Mouse (Mus musculus): Measurements from ENCODE around the gene Golgb1.
"Not testable (repeated sequence)": the region's sequence is repeated elsewhere in the genome, so short reads cannot be mapped to it uniquely, and the experiment has no call there.

The Golgb1 gene

DNA sequence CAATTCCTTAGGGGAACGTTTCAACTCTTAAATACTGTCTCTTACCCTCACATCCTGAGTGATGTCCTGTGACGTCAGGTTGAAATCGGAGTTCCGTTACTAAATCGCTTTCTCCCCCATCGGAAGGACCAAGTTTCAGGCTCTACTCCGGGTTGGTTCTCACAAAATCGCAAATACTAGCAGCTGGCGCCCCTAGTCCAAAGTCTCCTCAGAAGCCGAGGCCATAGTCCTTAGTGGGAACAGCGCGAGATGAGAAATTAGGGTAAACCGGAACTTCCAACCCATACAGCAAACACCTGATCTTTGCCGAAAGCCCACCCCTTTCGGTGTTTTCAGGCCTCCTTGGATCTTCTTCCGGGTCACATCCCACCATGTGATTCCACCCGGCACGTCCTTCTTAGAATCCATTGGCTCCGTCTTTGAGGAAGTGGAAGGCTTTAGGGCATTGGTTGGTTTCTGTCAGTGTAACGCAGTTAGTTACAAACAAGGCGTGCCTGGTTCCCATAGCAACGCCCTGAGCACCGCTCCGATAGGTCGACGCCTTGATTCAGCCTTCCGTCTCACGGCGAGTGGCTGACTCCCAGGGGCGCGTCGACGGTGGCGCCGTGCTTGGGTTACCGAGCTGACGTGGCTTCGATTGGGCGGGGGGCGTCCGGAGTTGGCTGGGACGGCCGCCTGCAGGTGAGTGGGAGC, at the start of gene Golgb1, which contains the start of gene Eaf2:
TSS of gene Golgb1 (plus strand) at position 558 of the 693 bp plus-strand sequence.
TSS of gene Eaf2 (minus strand) at position 421 of the 693 bp plus-strand sequence.
- peak; percentile 99 for DNase-seq (ENCODE audit: low read depth)

DNA sequence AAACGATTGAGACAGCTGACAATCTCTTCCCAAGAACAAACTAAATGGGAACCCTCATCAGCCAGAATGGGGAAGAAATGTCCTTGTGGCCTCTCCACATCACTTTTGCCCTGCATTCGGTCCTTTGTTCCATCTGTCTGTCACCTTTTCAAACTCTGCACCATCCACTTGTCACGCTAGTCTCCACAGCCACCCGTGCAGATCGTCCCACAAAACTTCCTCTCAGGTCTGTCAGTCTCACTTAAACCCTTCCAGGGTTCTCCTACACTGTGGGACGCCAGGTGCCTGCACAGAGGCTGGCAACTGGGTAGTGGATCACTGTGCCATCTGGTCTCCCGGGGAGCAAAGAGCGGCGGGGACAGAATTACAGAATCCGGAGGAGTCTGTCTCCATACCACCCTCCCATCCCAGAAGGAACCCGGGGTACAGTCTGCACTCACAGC, 47.3 kb upstream of the Golgb1 start:
- no peak for DNase-seq (ENCODE audit: low read depth)

DNA sequence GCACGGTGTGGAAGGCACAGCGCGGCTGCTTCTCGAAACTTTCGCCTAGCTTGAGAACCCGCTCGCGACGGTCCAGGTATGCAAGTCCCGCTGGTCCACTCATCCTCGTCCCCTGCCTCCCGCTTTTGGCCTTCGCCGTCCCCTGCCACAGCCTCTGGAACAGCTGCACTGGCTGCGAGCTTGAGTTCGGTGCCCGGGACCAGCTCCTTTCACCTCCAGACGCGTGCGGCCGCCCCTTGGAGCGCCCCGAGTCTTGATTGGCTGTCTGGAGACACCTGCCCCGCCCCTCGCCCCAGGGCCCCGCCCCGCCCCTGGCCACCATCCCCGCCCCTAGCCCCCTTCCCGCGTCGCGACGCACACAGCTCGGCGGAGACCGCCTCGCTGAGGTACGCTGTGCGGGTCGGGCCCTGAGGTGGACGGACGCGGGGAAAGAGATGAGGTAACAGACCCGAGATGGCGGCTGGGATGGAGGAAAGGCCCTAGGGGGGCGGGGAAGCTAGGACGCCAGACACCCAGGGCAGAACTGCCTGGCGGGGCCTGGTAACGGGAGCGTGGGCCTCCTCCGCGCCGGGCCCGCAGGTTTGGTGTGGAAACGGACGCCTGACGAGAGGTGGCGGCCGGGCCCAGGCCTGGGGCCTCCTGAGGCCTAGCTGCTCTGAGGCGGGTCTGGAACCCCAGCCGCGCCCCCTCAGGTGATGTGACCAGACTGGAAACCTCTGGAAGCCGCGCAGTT, 46.7 kb upstream of the Golgb1 start, which contains the start of gene Iqcb1:
TSS of gene Iqcb1 (plus strand) at position 332 of the 733 bp plus-strand sequence.
- peak; percentile 93 for DNase-seq (ENCODE audit: low read depth)

DNA sequence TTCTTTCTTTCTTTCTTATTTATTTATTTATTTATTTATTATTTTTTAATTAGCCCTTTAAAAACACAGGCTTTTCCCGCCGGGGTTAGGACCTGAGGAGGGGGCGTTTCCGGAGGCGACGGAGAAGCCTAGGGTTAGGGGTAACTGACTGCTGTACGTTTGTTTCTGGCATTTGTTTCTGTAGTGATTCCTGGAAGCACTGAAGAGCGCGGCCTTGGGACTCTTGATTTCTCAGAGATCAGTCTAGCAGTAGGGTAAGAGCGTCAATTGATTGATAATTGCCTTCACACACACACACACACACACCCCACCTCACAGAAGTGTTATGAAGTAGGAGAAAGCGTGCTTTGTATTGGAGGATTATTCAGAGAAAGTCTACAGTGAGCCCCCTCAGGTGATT, 46.1 kb upstream of the Golgb1 start:
- no peak for DNase-seq (ENCODE audit: low read depth)

DNA sequence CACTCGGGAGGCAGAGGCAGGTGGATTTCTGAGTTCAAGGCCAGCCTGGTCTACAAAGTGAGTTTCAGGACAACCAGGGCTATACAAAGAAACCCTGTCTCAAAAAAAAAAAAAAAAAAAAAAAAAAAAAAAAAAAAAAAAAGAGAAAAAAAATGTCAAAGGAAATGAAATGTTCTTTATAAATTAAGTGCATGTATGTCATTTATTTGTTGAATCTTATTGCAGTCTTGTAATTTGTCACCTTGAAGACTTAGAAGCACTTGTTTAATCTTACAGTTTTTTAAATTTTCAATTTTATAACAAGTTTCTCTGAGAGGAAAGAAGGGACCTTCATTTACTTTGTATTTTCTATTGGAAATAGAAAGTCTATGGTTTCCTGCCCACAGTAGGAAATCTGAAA, 28.0 kb upstream of the Golgb1 start:
- DNase-seq (ENCODE audit: low read depth), result not testable (repeated sequence)

DNA sequence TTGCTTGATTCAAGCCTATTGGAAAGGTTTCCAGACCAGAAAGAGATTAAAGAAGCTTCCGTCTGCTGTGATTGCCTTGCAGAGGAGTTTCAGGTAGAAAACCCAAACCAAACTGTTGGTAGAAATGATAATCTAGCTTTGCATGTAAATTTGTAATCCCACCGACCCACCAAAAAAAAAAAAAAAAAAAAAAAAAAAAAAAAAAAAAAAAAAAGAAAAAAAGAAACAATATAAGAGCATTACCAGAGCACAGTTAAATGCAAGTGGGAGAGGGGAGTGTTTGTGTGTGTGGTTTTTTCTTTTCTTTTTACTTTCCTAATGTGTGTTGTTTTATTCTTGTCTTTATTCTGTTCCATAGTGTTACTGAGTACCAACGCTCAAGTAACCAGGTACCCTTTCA, 23.7 kb upstream of the Golgb1 start:
- DNase-seq (ENCODE audit: low read depth), result no peak

DNA sequence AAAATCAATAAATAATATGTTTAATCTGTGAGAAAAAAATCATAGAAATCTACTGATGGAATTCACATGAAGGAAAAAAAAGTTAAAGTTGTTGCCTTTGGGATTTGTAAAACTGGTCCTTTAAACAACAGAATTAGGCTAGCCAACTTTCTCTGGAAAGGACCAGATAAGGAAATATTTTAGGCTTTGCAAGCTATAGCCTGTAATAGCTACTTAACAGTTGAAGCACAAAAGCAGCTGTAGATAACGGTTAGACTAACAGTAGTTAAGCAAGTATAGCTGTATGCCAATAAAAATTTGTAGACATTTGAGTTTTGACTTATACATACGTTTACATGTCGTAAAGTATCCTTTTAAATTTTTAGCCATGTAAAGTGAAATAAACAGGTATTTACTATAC, 11.4 kb upstream of the Golgb1 start:
- DNase-seq (ENCODE audit: low read depth), result no peak

DNA sequence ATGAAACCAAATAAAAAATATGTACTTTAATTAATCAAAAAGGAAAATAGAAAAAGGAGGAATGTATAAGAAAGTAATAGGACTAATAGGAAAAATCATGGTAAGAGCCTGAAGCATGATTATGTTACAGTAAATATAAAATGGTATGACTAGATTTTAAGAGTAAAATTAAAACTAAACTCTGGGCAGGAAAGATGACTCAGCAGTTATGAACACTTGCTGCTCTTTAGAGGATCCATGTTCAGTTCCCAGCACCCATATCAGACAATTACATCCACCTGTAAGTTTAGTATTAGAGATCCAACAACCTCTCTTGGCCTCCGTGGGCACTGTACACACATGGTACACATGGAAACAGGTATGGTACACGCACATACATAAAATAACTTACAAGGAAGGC, 5.5 kb upstream of the Golgb1 start:
- DNase-seq (ENCODE audit: low read depth), result no peak

DNA sequence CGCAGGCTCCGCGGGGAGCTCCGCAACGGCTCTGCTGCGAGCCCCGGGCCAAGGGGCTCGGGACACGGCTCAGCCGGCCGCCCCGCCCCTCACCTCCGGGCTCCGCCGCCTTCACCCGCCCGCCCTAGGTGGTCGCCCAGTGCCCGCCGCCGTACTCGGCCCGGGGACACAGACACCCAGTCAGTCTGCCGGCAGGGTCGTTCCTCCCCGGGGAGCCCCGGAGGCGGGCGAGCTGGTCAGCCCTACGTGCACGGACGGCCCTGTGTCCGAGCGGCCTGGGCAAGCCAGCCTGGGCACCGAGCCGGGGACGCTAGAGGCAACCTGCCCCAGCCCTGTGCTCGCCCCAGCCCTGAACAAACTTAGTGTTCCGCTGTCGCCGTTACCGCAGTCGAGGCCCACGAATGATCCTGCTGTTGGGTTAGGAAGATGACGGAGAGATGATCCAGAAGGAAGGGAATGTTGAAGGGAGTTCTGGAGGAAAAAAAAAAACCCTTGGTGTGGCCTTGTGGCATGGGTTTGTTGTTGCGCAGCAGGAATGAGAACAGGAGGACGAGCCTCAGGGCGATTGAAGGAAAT, 424 bp downstream of the Golgb1 start:
- no peak for DNase-seq (ENCODE audit: low read depth)

DNA sequence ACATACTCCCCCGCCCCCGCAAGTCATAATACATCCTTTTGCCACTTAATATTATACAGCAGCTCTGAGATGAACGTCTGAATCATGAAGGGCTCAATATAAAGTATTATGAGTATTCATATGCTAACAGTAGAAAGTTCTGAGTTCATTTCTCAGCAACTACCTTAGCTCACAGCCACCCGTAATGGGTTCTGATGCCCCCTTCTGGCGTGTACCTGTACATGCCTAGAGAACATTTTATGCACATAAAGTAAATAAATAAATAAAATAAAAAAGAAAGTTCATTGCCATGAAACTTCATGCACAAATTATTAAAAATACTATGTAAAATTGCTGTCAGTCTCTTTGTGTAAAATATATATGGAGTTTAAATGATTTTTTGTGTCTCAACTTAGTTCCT, 2.4 kb downstream of the Golgb1 start:
- peak; percentile 66 for DNase-seq (ENCODE audit: low read depth)

DNA sequence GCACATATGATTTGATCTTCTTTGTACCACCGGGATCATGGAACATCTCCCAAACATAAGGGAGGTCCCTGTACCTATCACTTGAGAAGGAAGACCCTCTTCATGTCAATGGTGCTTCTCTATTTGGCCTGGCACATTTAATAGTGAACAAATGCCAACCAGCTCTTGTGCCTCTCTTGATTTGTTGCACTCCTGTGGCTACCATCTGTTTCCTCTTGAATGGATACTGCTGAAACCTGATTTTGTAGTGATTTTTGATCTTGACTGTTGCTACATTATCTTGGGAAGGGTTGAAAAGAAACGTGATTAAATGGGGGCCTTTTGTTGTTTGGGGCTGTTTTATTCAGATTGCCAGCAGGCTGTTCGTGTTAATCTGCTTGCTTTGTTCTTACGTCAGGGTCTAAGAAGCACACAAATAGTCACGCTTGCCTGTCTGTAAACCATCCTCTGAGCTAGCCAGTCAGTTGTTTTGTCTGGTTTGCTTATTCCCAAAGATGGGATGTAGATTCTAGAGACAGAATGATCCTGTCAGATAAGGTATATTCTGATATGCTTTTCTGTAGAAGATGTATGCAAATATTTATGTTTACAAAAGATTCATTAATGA, 7.9 kb downstream of the Golgb1 start:
- no peak for DNase-seq (ENCODE audit: low read depth)

DNA sequence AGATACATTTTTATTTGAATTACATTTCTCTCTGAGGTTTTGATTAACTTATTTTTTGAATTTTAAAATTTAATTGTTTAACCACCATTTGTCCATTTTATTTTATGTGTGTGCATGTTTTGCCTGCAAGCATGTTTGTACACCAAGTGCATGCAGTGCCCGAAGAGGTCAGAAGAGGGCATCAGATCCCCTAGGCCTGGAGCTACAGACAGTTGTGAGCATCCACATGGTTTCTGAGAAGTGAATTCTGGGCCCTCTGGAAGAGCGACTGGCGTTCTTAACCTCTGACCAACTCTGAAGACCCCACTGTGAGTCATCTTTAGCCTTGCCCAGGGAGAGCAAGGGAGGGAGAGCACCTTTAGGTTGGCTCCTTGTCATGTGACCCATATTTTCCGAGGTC, 9.9 kb downstream of the Golgb1 start:
- peak; percentile 71 for DNase-seq (ENCODE audit: low read depth)

DNA sequence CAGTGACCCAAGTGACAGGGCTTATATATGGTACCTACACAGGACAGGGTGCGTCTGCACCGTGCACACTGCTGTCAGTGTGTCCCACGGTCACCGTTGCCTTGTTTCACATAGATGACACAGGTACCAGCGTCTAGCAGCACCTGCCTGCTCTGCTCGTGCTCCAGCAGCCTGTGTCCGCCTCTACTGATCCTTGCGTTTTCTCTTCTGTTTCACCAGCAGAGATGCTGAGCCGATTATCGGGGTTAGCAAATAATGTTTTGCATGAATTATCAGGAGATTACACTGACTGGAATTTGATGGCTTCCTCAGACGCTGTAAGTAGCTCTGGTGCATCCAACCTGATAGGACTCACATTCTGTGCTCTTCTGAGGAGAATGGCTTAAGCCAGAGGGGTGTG, 11.0 kb downstream of the Golgb1 start:
- no peak for DNase-seq (ENCODE audit: low read depth)

DNA sequence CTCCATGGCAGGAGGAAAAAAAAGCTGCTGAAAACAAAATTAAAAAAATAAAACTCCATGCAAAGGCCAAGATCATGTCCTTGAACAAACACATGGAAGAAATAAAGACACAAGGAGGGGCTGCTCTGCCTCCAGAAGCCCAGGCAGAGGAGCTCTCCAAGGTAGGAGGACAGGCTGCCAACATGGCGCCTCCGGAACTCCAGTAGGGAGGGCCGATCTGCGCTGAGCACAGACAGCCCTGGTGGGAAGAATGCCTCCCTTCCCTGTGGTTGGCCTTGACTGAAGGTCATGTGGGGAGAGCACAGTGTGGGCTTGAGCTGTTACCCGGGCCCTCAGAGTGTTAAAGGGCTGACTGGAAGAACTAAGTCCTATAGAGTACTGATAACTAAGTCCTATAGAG, 12.6 kb downstream of the Golgb1 start:
- DNase-seq (ENCODE audit: low read depth), result no peak

DNA sequence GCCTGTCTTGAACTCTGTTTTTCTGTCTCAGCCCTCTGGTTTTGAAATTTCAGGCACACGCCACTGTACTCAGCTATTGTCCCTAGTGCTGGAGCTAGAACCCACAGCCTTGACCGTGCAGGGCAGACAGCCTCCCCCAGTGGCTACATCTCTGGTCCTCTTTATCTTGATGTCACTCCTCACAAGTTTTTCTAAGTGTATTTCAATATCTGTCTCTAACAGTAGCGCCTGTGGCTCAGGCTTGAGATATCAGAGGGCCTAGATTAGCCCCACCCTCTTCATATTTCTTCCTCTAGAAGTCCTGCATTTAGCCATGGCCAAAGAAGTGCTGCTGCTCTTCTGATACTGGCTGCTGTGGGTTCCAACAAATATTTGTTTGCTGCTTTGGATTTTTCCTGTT, 15.6 kb downstream of the Golgb1 start:
- no peak for DNase-seq (ENCODE audit: low read depth)

DNA sequence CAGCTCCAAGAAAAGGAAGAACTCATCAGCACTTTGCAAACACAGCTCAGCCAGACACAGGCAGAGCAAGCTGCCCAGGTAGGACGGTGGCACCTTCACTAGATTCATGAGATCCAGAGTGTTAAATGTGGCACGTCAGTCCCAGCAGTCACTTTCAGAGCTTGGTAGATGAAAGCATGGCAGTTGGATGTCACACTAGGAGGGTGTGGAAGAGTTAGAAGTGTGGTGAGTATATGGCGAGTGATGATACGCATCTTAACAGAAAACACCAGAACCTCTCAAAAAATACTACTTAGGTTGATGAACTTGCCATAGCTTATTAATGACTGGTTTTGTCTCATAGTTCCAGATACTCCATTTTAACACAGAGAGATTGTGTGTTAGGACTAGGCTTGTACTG, 16.5 kb downstream of the Golgb1 start:
- no peak for DNase-seq (ENCODE audit: low read depth)

DNA sequence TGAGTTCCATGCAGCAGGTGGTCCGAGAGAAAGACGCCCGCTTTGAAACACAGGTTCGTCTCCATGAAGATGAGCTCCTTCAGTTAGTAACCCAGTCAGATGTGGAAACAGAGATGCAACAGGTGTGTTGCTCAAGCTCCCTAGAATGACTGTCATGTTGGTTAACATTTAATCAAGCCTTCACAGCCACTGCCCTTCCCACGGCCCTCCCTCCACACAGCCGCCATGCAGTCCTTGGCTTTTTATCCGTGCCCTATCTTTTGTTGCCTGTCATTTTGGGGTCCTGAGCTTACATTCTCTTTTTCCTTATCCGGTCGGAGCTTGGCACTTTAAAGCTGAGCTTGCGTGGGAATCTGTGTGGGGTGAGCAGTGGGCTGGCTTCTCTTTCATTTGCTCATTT, 18.4 kb downstream of the Golgb1 start:
- no peak for DNase-seq (ENCODE audit: low read depth)

DNA sequence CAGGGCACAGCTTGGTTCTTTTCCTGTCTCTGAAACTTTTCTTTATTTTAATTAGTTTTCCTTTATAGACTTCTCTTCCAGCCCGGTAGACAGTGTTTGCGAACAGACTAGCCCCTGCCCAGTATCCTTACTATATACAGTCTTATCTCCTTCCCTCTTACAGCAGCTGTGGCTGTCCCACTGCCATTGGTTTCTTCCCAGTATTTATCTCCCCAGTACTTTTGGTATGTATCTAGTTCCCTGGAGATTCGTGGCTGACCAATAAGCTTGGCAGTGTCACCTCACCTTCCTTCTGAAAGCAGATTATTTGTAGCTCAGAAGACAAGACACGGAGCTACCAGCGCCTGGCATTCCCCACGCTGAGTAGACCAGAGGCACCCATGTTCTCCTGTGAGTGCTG, 21.8 kb downstream of the Golgb1 start:
- no peak for DNase-seq (ENCODE audit: low read depth)

DNA sequence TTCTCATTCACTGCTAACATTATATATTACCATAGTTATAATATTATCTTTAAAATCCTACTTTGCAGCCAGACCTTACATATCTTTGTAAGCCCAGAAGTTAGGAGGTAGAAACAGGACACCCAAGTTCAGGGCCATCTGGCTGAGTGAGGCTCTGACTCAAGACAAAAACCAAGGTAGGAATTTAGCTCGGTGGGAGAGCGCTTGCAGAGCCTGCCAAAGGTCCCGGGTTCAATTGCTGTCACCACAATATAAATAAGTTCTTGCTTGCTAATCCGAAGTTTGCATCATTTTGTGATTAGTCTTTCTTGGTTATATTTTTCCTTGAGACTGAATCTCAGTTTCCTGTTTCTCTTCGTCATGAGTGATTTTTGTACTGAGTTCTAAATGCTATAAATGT, 28.2 kb downstream of the Golgb1 start:
- DNase-seq (ENCODE audit: low read depth), result no peak

DNA sequence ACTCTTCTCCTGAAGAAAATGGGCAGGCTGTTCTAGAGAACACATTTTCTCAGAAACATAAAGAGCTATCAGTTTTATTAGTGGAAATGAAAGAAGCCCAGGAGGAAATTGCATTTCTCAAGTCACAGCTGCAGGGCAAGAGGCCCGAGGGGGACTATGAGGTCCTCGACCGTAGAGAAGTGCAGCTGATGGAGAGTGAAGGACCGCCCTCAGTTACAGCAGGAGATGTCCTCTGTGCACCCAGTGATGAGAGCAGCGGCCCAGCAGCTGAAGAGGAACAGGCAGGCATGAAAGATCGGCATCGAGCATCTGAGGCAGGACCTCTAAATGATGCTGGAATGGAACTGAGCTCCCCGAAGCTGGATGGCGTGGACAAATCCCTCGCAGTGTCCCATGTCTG, 37.0 kb downstream of the Golgb1 start:
- DNase-seq (ENCODE audit: low read depth), result no peak

DNA sequence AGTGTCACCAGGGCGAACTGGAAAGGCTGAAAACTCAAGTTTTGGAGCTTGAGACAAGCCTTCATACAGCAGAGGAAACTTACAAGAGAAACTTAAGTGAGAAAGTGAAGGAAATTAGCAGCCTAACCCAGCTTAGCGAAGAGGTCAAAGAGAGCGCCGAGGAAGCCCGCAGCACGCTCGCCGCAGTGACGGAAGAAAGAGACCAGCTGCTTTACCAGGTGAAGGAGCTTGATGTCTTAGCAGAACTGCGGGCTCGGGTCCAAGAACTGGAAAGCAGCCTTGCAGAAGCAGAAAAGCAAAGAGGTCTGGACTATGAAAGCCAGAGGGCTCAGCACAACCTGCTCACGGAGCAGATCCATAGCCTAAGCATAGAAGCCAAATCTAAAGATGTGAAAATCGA, 37.4 kb downstream of the Golgb1 start:
- DNase-seq (ENCODE audit: low read depth), result no peak

DNA sequence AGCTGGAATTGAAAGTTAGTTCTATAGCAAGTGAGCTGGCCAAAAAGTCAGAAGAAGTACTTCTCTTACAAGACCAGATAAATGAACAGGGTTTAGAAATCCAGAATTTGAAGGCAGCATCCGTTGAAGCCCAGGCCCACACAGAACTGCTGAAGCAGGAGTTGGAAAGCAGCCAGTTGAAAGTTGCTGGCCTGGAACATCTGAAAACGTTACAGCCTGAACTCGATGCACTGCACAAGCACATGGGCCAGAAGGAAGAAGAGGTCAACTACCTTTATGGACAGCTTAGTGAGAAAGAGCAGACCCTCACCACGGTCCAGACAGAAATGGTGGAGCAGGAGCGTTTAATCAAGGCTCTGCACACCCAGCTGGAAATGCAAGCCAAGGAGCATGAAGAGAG, 39.3 kb downstream of the Golgb1 start:
- DNase-seq (ENCODE audit: low read depth), result no peak

DNA sequence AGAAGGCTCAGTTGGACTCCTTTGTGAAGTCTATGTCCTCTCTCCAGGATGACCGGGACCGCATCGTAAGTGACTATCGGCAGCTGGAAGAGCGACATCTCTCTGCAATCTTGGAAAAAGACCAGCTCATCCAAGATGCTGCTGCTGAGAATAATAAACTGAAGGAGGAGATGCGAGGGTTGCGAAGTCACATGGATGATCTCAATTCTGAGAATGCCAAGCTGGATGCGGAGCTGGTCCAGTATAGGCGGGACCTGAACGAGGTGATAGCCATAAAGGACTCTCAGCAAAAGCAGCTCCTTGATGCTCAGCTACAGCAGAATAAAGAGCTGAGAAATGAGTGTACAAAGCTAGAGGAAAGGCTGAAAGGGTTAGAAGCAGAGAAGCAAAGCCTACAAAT, 43.6 kb downstream of the Golgb1 start:
- no peak for DNase-seq (ENCODE audit: low read depth)
